Mouse (Mus musculus) liver, embryonic 15.5 days (tissue): ENCODE results near the gene Gm11027. TPM values are rescaled to one million over a fixed set of nuclear protein-coding genes. Genes with fewer than 3 reads are reported as not detected.
A peak's percentile ranks its signal among the peaks of the same experiment; 100 is the strongest.

ENCODE experiments used
- ATAC-seq: fragments of 200-750 bp; cut with Nextera tagmentation; 2 replicates; pipeline ENCODE4 v1.8.0; 2017; ENCODE audit warnings: moderate number of reproducible peaks, mild to moderate bottlenecking, moderate library complexity; ENCODE audit not compliant: insufficient read depth
- H3K27ac ChIP-seq: fragments of 300-500 bp; sonication (generic); replicated peaks from 2 replicates; pipeline ENCODE4 v1.5.1; 2015; ENCODE audit warnings: mild to moderate bottlenecking, inconsistent platforms
- H3K27me3 ChIP-seq: fragments of 300-500 bp; sonication (generic); 2 replicates; pipeline ENCODE4 v1.6.1; 2015; ENCODE audit warnings: mild to moderate bottlenecking, inconsistent platforms
- H3K36me3 ChIP-seq: fragments of 300-500 bp; sonication (generic); replicated peaks from 2 replicates; pipeline ENCODE4 v1.6.1; 2015; ENCODE audit warnings: moderate library complexity, mild to moderate bottlenecking, inconsistent platforms
- H3K4me1 ChIP-seq: fragments of 300-500 bp; sonication (generic); replicated peaks from 2 replicates; pipeline ENCODE4 v1.6.1; 2015; ENCODE audit warnings: inconsistent platforms
- H3K4me2 ChIP-seq: fragments of 300-500 bp; sonication (generic); 2 replicates; pipeline ENCODE4 v1.6.1; 2015; ENCODE audit warnings: moderate library complexity, mild to moderate bottlenecking, inconsistent platforms
- H3K4me3 ChIP-seq: fragments of 300-500 bp; sonication (generic); replicated peaks from 2 replicates; pipeline ENCODE4 v1.5.1; 2015; ENCODE audit warnings: mild to moderate bottlenecking, inconsistent platforms
- H3K9ac ChIP-seq: fragments of 300-500 bp; sonication (generic); 2 replicates; pipeline ENCODE4 v1.6.1; 2015; ENCODE audit warnings: moderate library complexity, mild to moderate bottlenecking, inconsistent platforms
- H3K9me3 ChIP-seq: fragments of 300-500 bp; sonication (generic); replicated peaks from 2 replicates; pipeline ENCODE4 v1.6.1; 2016; ENCODE audit warnings: inconsistent platforms
- WGBS: fragments of 180-500 bp; shearing (Covaris S2); methylation state at CpG from one replicate; pipeline ENCODE4 v1.1.7; 2015; ENCODE audit warnings: mixed read lengths; ENCODE audit not compliant: insufficient replicate concordance; 5-methylcytosine and 5-hydroxymethylcytosine counted together
- microRNA-seq: library from miRNA; unstranded; fragments of <30 nt; microRNA quantifications from one replicate; pipeline ENCODE4, GENCODE M21; 2016
- polyA plus RNA-seq: library from polyadenylated mRNA; unstranded; fragments of >200 nt; fragmentation: Nextera tagmentation; extraction: Ambion mirVana; gene quantifications from 2 replicates; pipeline ENCODE4 v1.2.1, GENCODE M21; 2015

Gm11027 gene
- polyA plus RNA-seq, 1 experiment from 2014 or later = not detected

DNA sequence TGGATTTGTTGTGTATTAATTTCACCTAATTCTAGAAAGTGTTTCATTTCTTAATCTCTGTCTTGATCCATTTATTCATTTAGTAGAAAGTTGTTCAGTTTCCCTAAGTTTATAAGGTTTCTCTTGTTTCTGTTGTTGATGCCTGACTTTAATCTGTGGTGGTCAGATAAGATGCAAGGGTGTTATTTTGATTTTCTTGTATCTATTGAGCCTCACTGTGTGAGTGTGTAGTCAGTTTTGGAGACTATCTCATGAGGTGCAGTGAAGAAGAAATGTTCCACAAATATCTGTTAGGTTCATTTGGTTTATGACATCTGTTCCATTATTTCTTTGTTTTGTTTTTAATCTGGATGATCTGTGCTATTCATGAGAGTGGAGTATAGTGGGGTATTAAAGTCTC lies 27.0 kb downstream of the Gm11027 start:
- Histone ChIP-seq H3K9me3 (no peaks in the 10 kb centered on the region), H3K4me3 (no peak overlapping the region)

DNA sequence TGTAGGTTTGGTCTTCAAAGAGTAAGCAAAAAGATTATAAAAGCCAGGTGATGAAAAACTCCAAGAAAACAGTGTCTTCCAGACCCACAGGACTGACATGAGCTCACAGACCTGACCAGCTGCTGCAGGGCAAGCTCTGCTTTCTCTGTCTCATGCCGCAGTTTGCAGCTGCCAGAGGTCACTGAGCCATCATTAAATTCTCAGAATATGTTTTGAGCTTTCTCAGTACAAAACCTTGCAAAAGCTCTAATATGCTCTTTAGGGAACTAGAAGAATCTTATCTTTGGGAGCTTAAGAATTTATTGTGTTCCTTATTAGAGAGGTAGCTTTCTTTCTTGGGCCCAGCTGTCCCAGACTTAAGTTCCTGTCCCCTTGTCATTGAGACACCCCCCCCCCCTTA lies 30.9 kb downstream of the Gm11027 start:
- Histone ChIP-seq H3K27me3 (no peaks in the 10 kb centered on the region), H3K9ac (no peak overlapping the region), H3K36me3 (no peaks in the 10 kb centered on the region), H3K4me3 (no peak overlapping the region), H3K9me3 (no peaks in the 10 kb centered on the region), H3K4me2 (no peak overlapping the region), H3K27ac (no peak overlapping the region), H3K4me1 (peaks cover 21% of the 10 kb centered on the region)
- 73% methylated on average over 1 of the region's 1 CpGs for WGBS
- ATAC-seq = no peak

More for the DNA sequence above, 27.0 kb downstream of the Gm11027 start:
- no peak overlapping the region for H3K27ac ChIP-seq
- H3K4me2 ChIP-seq = no peak overlapping the region
- H3K27me3 ChIP-seq = no peaks in the 10 kb centered on the region
- ATAC-seq = no peak
- H3K4me1 ChIP-seq = peaks cover 5% of the 10 kb centered on the region
- no peaks in the 10 kb centered on the region for H3K36me3 ChIP-seq
- no peak overlapping the region for H3K9ac ChIP-seq

DNA sequence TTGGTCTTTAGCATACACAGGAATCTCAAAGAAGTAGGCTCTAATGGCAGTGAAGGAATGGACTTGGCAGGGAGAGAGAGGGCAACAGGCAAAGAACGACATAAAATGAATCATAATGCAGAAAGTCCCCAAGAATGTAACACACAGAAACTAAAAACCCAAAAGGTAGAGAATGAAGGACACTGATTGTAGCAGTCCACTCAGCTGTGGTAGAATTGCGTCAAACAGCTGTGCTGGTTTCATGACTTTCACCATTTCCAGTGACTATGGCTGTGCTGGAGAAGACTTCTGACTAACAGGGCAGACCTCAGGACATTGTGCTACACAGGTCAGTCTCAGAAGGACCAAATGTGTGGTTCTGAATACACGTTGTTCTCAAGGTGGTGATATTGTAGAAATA lies 32.7 kb downstream of the Gm11027 start:
- Histone ChIP-seq H3K4me1 (peaks cover 19% of the 10 kb centered on the region), H3K4me2 (no peak overlapping the region), H3K4me3 (no peak overlapping the region), H3K9me3 (no peaks in the 10 kb centered on the region), H3K27ac (no peak overlapping the region), H3K36me3 (no peaks in the 10 kb centered on the region), H3K9ac (no peak overlapping the region), H3K27me3 (no peaks in the 10 kb centered on the region)
- 69% methylated on average over 3 of the region's 3 CpGs for WGBS
- no peak for ATAC-seq

DNA sequence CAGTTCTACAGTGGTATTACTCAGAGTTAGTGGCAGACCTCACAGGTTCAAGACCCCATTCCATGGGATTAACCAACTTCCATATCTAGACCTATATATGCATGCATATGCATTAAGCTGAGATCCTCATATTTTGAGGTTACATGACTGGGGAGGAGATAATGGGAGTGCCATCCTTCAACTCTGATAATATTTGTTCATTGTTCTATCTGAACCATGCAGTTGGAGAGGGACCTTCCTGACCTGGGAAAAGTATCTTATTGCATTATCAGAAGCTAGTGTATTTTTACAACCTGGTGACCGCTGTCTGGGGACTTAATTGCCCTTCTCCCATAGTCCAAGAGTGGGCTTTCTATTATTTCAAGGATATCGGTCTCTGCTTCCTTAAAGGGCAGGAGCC lies 33.4 kb downstream of the Gm11027 start:
- Histone ChIP-seq H3K27ac (no peak overlapping the region), H3K9ac (no peak overlapping the region), H3K4me3 (no peak overlapping the region), H3K36me3 (no peaks in the 10 kb centered on the region), H3K9me3 (no peaks in the 10 kb centered on the region), H3K27me3 (no peaks in the 10 kb centered on the region), H3K4me2 (no peak overlapping the region), H3K4me1 (peaks cover 20% of the 10 kb centered on the region)
- peak; percentile 47; the same call in 1 of the 2 replicates for ATAC-seq
- WGBS = 44% methylated on average over 2 of the region's 2 CpGs

DNA sequence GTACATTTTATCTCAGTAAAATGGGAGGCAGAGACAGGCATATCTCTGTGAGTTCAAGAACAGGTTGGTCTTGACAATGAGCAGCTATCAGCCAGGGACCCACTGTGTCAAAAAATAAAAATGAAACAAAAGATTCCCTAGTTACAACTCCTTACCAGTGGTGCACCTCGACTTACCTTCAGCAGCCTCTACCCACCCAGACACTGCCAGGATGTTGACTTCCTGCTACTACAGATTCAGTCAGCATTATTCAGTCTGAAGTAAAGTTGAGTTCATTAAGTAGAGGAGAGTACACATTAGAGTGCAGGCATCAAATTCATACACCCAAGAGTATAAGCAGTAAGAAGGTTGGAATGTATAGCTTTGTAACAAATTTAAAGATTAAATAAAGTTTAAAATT lies 38.6 kb downstream of the Gm11027 start:
- Histone ChIP-seq H3K4me1 (peaks cover 20% of the 10 kb centered on the region), H3K4me2 (no peak overlapping the region), H3K9ac (no peak overlapping the region), H3K36me3 (0 out of 2 replicates have a peak, but pooled peaks cover 2% of the 10 kb centered on the region), H3K9me3 (no peaks in the 10 kb centered on the region), H3K4me3 (no peak overlapping the region), H3K27me3 (no peaks in the 10 kb centered on the region), H3K27ac (no peak overlapping the region)
- WGBS = 47% methylated on average over 1 of the region's 1 CpGs
- ATAC-seq = no peak

DNA sequence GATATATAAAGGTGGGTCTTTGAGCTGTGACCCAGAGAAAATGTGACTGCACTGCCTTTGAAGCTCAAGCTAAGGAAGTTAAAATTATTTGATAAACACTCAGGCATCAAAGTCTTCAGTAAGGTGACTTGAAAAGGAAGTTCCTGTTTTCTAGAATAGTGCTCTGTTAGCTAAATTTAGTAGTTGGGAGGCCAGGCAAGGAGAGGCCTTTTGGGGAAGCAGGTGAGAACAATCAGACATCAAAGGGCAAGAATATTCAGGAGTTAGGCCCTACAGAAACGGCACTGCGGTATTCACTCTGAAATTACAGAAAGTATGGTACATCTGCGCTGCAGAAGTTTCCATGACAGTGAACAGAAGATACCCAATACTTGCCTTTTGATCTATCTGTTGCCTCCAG lies 40.3 kb downstream of the Gm11027 start:
- Histone ChIP-seq H3K9me3 (no peaks in the 10 kb centered on the region), H3K4me2 (no peak overlapping the region), H3K27ac (no peak overlapping the region), H3K9ac (no peak overlapping the region), H3K27me3 (no peaks in the 10 kb centered on the region), H3K36me3 (0 out of 2 replicates have a peak, but pooled peaks cover 3% of the 10 kb centered on the region), H3K4me1 (peaks cover 17% of the 10 kb centered on the region), H3K4me3 (no peak overlapping the region)
- 63% methylated on average over 3 of the region's 3 CpGs for WGBS
- ATAC-seq = no peak

DNA sequence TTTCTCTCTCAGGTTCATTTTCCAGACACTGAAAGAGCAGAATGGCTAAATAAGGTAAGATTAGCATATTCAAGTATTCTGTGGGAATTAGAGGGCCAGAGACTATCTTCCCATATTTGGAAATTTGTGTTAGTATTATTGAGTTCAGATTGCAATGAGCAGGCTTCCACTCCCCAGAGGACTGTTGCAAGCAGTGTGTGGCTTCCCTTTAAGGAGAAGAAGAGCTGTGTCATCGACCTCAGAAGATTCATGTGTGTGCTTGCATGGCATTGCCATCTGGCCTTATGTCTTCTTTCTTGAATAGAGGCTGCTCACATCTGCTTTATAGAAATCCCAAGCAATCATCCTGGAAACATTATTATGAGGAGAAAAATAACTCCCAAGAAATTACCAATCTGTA lies 42.6 kb downstream of the Gm11027 start:
- H3K4me3 ChIP-seq = no peak overlapping the region
- WGBS = 21% methylated on average over 1 of the region's 1 CpGs
- H3K27ac ChIP-seq = no peak overlapping the region
- no peak overlapping the region for H3K9ac ChIP-seq
- ATAC-seq = no peak
- peaks cover 10% of the 10 kb centered on the region for H3K36me3 ChIP-seq
- no peaks in the 10 kb centered on the region for H3K9me3 ChIP-seq
- no peaks in the 10 kb centered on the region for H3K27me3 ChIP-seq
- H3K4me1 ChIP-seq = peaks cover 17% of the 10 kb centered on the region
- H3K4me2 ChIP-seq = no peak overlapping the region

Small RNA genes within 50 kb of the gene (microRNA-seq; reads per million reads assigned to microRNA genes)
- not detected for gene Gm23190

Other genes starting within 250 kb of the Gm11027 start
- gene Zfp386, start 227.7 kb upstream of the Gm11027 start, polyA plus RNA-seq = 4.8 and 4.9 TPM in 2 replicates
- 0.23 TPM in 2 replicates for gene Vipr2, start 197.7 kb upstream of the Gm11027 start, polyA plus RNA-seq
- gene Wdr60, start 12.4 kb upstream of the Gm11027 start, polyA plus RNA-seq = 3.1 TPM in 2 replicates
- 9.0 and 11.6 TPM in 2 replicates for gene Esyt2, start 5.8 kb downstream of the Gm11027 start, polyA plus RNA-seq
- 44.1 and 45.2 TPM in 2 replicates for gene Ncapg2, start 130.0 kb downstream of the Gm11027 start, polyA plus RNA-seq
- 0.02 TPM in 1 of 2 replicates, not detected in the other for gene Ptprn2, start 210.3 kb downstream of the Gm11027 start, polyA plus RNA-seq